ENCODE assay signal across 8 mouse cellular contexts in the genomic region with DNA sequence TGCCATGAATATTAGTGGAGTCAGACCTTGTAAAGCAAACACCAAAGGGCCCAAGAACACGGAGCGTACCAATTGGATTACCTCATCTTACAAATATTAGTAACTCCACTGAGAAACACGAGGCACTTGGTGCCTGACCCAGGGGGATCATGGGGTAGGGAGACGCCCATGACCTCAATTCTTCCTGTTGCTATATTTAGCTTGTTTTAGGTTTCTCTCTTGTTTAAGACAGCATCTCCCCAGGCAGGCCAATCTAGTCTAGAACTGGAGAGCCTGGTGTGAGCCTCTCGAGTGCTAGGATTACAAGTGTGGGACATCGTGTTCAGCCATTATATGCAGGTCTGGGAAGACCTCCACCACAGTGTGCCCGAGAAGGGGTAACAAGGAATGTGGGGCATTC. TPM values are rescaled to one million over a fixed set of nuclear protein-coding genes. Genes with fewer than 3 reads are reported as not detected.
A peak's percentile ranks its signal among the peaks of the same experiment; 100 is the strongest.
DNase-seq lines count a peak whose midpoint lies in the region; ATAC-seq lines count a peak whose summit lies in the region.

No protein-coding gene starts in this region.

- H3K27me3 ChIP-seq in lung, embryonic 15.5 days = 0 out of 2 replicates have a peak, but pooled peaks cover under 1% of the 10 kb centered on the region
- peaks cover 11% of the 10 kb centered on the region for H3K27me3 ChIP-seq in hindbrain, embryonic 14.5 days (ENCODE audit: control insufficient read depth, insufficient read depth, low read length)

- H3K9ac ChIP-seq in lung, embryonic 15.5 days = peak overlapping the region; percentile 76
- peak overlapping the region; percentile 86 for H3K9ac ChIP-seq in hindbrain, embryonic 14.5 days

- no peak overlapping the region for H3K27ac ChIP-seq in lung, embryonic 15.5 days
- H3K27ac ChIP-seq in hindbrain, embryonic 14.5 days = no peak overlapping the region

- H3K4me3 ChIP-seq in lung, embryonic 15.5 days = peak overlapping the region; percentile 75
- H3K4me3 ChIP-seq in hindbrain, embryonic 14.5 days (replicated peaks; ENCODE audit: low read length) = peak overlapping the region; percentile 78

- no peak for ATAC-seq in lung, embryonic 15.5 days (ENCODE audit: borderline replicate concordance, extremely low read depth, low FRiP score, low TSS enrichment)
- ATAC-seq in hindbrain, embryonic 14.5 days (ENCODE audit: low FRiP score) = no peak
- peak; percentile 22; the same call in 1 of the 2 replicates for ATAC-seq in megakaryocyte-erythroid progenitor cell, adult 5-6 weeks (replicated peaks; ENCODE audit: low FRiP score, low TSS enrichment, poor library complexity, severe bottlenecking)

- H3K9me3 ChIP-seq in lung, embryonic 15.5 days = no peaks in the 10 kb centered on the region
- H3K9me3 ChIP-seq in hindbrain, embryonic 14.5 days (ENCODE audit: control insufficient read depth, low read length) = no peaks in the 10 kb centered on the region

- 24% methylated on average over 7 of the region's 7 CpGs for WGBS in lung, embryonic 15.5 days
- 71% methylated on average over 7 of the region's 7 CpGs for WGBS in hindbrain, embryonic 14.5 days

- peaks cover 18% of the 10 kb centered on the region for H3K4me1 ChIP-seq in lung, embryonic 15.5 days
- peaks cover 16% of the 10 kb centered on the region for H3K4me1 ChIP-seq in hindbrain, embryonic 14.5 days (replicated peaks; ENCODE audit: control insufficient read depth, insufficient read depth, low read length)

- H3K36me3 ChIP-seq in lung, embryonic 15.5 days = peaks cover 29% of the 10 kb centered on the region
- peaks cover 27% of the 10 kb centered on the region for H3K36me3 ChIP-seq in hindbrain, embryonic 14.5 days (replicated peaks; ENCODE audit: control insufficient read depth, insufficient read depth)

- no peak for DNase-seq in lung, postnatal 10 days
- peak; percentile 34 for DNase-seq in c-Kit-positive CD71-positive TER-119-positive erythroid progenitor cells, embryonic 14.5 days (ENCODE audit: low spot score)
- DNase-seq in hindbrain, embryonic 14.5 days (ENCODE audit: low spot score) = no peak
- DNase-seq in ovary, postnatal 36 days (ENCODE audit: low spot score) = no peak
- no peak for DNase-seq in frontal cortex, postnatal 10 days (ENCODE audit: low spot score in 2 of 2)
- no peak for DNase-seq in urinary bladder, adult 18-20 months (ENCODE audit: low spot score in 2 of 2)

- peak overlapping the region; percentile 69 for H3K4me2 ChIP-seq in lung, embryonic 15.5 days
- peak overlapping the region; percentile 90 for H3K4me2 ChIP-seq in hindbrain, embryonic 14.5 days (replicated peaks)

RNA-seq across cellular contexts. Expression of a gene that starts 1.2 kb away (rescaled TPM):
- 267 and 270 TPM in 2 replicates for polyA plus RNA-seq in lung, embryonic 15.5 days (2015; fragmentation: Nextera tagmentation; extraction: Ambion mirVana)
- polyA plus RNA-seq in hindbrain, embryonic 14.5 days (2014; fragmentation: Nextera tagmentation; extraction: Ambion mirVana) = 295 and 302 TPM in 2 replicates
- total RNA-seq in megakaryocyte-erythroid progenitor cell, adult 5-6 weeks (2014; fragmentation: Nextera tagmentation) = 159 and 187 TPM in 2 replicates
- 154 and 158 TPM in 2 replicates for total RNA-seq in megakaryocyte-erythroid progenitor cell, adult 5-6 weeks (2017)

RNA-seq across cellular contexts. Expression of a gene that starts 9.1 kb away (rescaled TPM):
- 1.4 and 2.3 TPM in 2 replicates for polyA plus RNA-seq in lung, embryonic 15.5 days (2015; fragmentation: Nextera tagmentation; extraction: Ambion mirVana)
- 10.3 and 10.5 TPM in 2 replicates for polyA plus RNA-seq in hindbrain, embryonic 14.5 days (2014; fragmentation: Nextera tagmentation; extraction: Ambion mirVana)
- total RNA-seq in megakaryocyte-erythroid progenitor cell, adult 5-6 weeks (2014; fragmentation: Nextera tagmentation) = 0.42 and 2.2 TPM in 2 replicates
- 0.99 and 1.8 TPM in 2 replicates for total RNA-seq in megakaryocyte-erythroid progenitor cell, adult 5-6 weeks (2017)

RNA-seq across cellular contexts. Expression of a gene that starts 9.3 kb away (rescaled TPM):
- polyA plus RNA-seq in lung, embryonic 15.5 days (2015; fragmentation: Nextera tagmentation; extraction: Ambion mirVana) = 0.34 and 0.74 TPM in 2 replicates
- 0.36 and 1.0 TPM in 2 replicates for polyA plus RNA-seq in hindbrain, embryonic 14.5 days (2014; fragmentation: Nextera tagmentation; extraction: Ambion mirVana)
- total RNA-seq in megakaryocyte-erythroid progenitor cell, adult 5-6 weeks (2014; fragmentation: Nextera tagmentation) = not detected in 2 replicates
- total RNA-seq in megakaryocyte-erythroid progenitor cell, adult 5-6 weeks (2017) = 0.30 TPM in 1 of 2 replicates, not detected in the other

RNA-seq across cellular contexts. Expression of a gene that starts 23.3 kb away (rescaled TPM):
- polyA plus RNA-seq in lung, embryonic 15.5 days (2015; fragmentation: Nextera tagmentation; extraction: Ambion mirVana) = 17.7 and 19.3 TPM in 2 replicates
- 25.8 and 32.8 TPM in 2 replicates for polyA plus RNA-seq in hindbrain, embryonic 14.5 days (2014; fragmentation: Nextera tagmentation; extraction: Ambion mirVana)
- 15.4 and 21.1 TPM in 2 replicates for total RNA-seq in megakaryocyte-erythroid progenitor cell, adult 5-6 weeks (2014; fragmentation: Nextera tagmentation)
- total RNA-seq in megakaryocyte-erythroid progenitor cell, adult 5-6 weeks (2017) = 4.8 and 20.4 TPM in 2 replicates

RNA-seq across cellular contexts. Expression of a gene that starts 34.5 kb away (rescaled TPM):
- polyA plus RNA-seq in lung, embryonic 15.5 days (2015; fragmentation: Nextera tagmentation; extraction: Ambion mirVana) = 0.86 and 1.0 TPM in 2 replicates
- 2.6 and 3.3 TPM in 2 replicates for polyA plus RNA-seq in hindbrain, embryonic 14.5 days (2014; fragmentation: Nextera tagmentation; extraction: Ambion mirVana)
- total RNA-seq in megakaryocyte-erythroid progenitor cell, adult 5-6 weeks (2014; fragmentation: Nextera tagmentation) = 0.66 and 0.99 TPM in 2 replicates
- total RNA-seq in megakaryocyte-erythroid progenitor cell, adult 5-6 weeks (2017) = 0.27 TPM in 1 of 2 replicates, not detected in the other
